Mouse (Mus musculus): Measurements from ENCODE around the gene Hoxb6.

DNA sequence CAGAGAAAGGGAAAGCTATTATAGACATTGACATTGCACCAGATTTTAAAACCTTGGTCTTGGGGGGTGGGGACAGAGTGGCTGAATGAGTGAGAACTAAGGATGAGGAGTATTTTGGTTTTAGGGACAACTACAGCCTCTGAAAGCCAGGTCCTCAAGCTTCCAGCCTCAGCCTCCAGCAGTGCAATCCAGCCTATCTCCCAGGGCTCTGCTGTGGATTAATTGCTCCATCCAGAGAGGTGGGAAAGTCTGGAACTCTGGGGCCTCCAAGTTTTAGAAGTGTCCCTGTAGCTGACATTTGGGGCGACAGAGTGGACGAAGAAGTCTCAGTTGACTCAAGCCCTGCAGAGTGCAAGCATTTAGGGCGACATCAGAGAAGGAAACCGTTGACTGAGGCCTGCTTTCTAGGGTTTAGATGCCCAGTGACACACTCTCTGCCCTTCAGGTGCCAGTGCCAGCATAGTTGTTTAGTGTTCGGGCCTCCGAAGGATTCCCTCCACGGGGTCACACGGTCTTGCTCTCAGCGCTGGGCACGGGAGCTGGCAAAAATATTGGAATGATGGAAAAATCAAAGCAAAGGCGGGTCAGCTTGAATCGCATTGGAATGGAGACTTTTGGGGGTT, 21.6 kb downstream of the Hoxb6 start:
- TF ChIP-seq POLR2A (IDR thresholded peaks at IDR 0.05; ENCODE audit: insufficient read length, low read depth) (no peak), POLR2AphosphoS2 (IDR thresholded peaks at IDR 0.05; ENCODE audit: insufficient read length, low read depth) (no peak), TCF12 (IDR thresholded peaks at IDR 0.05; ENCODE audit: insufficient read depth, poor library complexity, severe bottlenecking) (no peak), USF1 (IDR thresholded peaks at IDR 0.05; ENCODE audit: low read depth) (no peak), TCF3 (IDR thresholded peaks at IDR 0.05; ENCODE audit: insufficient read length, low read depth) (no peak), SRF (IDR thresholded peaks at IDR 0.05; ENCODE audit: control insufficient read depth, insufficient read length, low read depth) (no peak), MAX (IDR thresholded peaks at IDR 0.05; ENCODE audit: low read depth) (no peak), MYOD1 (IDR thresholded peaks at IDR 0.05; ENCODE audit: control insufficient read depth in 1 of 3, insufficient read length in 2 of 3, low read depth in 2 of 3) (no peak), MYOG (IDR thresholded peaks at IDR 0.05; ENCODE audit: control insufficient read depth in 1 of 3, insufficient read depth in 1 of 3, insufficient read length in 2 of 3, low read depth in 2 of 3) (no peak), CEBPB (IDR thresholded peaks at IDR 0.05; ENCODE audit: insufficient read depth, poor library complexity, severe bottlenecking) (no peak)
